11 mouse cellular contexts compared by ENCODE assay signal in the genomic region with DNA sequence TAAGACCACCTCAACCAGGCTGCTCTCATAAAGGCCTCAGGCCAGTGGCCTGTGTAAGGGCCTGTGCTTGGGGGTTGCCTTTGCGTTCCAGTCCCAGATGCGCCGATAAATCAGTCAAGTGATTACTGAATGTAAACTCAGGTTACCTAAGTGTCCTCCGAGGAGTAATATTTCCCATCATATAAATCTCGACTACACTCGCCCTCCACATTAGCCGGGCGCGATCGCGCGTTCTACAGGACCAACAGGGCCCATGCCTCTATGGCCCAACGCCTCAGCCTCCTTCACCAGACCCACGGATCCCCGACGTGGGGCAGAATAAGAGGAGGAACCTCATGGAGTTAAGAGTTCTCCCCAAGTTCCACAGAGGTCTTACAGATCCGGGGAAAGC. TPM values are rescaled to one million over a fixed set of nuclear protein-coding genes. Genes with fewer than 3 reads are reported as not detected.
DNase-seq lines count a peak whose midpoint lies in the region; ATAC-seq and TF ChIP-seq lines count a peak whose summit lies in the region.
"Had no signal": no experiment of that assay in that cellular context is flagged by ENCODE, and none has a peak within 500 bp of the region (broad histone marks: within the 10 kb centered on the region; RNA-seq: fewer than 3 reads in every experiment).

No protein-coding gene starts in this region.

- peak overlapping the region; percentile 68 to 98 for H3K4me3 ChIP-seq in ES-E14 (ENCODE audit: insufficient read depth in 1 of 2, low read depth in 1 of 2, low read length in 2 of 2, poor library complexity in 1 of 2, severe bottlenecking in 1 of 2)
- H3K4me3 ChIP-seq in forebrain, embryonic 16.5 days (replicated peaks; ENCODE audit: low read length) = peak overlapping the region; percentile 56
- H3K4me3 ChIP-seq in midbrain, embryonic 13.5 days (replicated peaks) = peak overlapping the region; percentile 65
- no peak overlapping the region for H3K4me3 ChIP-seq in kidney, adult 2 months (ENCODE audit: insufficient read depth, low read depth, low read length)

- peak overlapping the region; percentile 80 for H3K9ac ChIP-seq in ES-E14 (ENCODE audit: insufficient read depth, low read depth, low read length, poor library complexity, severe bottlenecking)
- H3K9ac ChIP-seq in forebrain, embryonic 16.5 days (replicated peaks; ENCODE audit: low read depth, low read length) = peak overlapping the region; percentile 62
- H3K9ac ChIP-seq in midbrain, embryonic 13.5 days (replicated peaks) = peak overlapping the region; percentile 80
- H3K9ac ChIP-seq: liver, embryonic 12.5 days had no signal

- TF ChIP-seq CTCF in kidney, adult 2 months (conservative IDR thresholded peaks at IDR 0.05; ENCODE audit: insufficient read depth, insufficient read length, low read depth, low read length) = no peak

- H3K27ac ChIP-seq in ES-E14 (ENCODE audit: insufficient read depth, low read depth, low read length, poor library complexity, severe bottlenecking) = no peak overlapping the region
- H3K27ac ChIP-seq in forebrain, embryonic 16.5 days (ENCODE audit: low read length) = no peak overlapping the region
- H3K27ac ChIP-seq in midbrain, embryonic 13.5 days = peak overlapping the region; percentile 95
- no peak overlapping the region for H3K27ac ChIP-seq in kidney, adult 2 months (ENCODE audit: insufficient read depth, low read depth, low read length)
- H3K27ac ChIP-seq: liver, embryonic 12.5 days had no signal

- H3K9me3 ChIP-seq in ES-E14 (ENCODE audit: control insufficient read depth, insufficient read depth, low read depth, low read length) = no peaks in the 10 kb centered on the region
- no peaks in the 10 kb centered on the region for H3K9me3 ChIP-seq in forebrain, embryonic 16.5 days (ENCODE audit: control insufficient read depth, low read length)
- no peaks in the 10 kb centered on the region for H3K9me3 ChIP-seq in midbrain, embryonic 13.5 days
- H3K9me3 ChIP-seq: liver, embryonic 12.5 days had no signal

- ATAC-seq in forebrain, embryonic 16.5 days = no peak
- ATAC-seq in midbrain, embryonic 13.5 days = no peak
- ATAC-seq: liver, embryonic 12.5 days had no signal

- TF ChIP-seq POLR2A in kidney, adult 2 months (IDR thresholded peaks at IDR 0.05; ENCODE audit: low read depth, low read length) = no peak

- H3K36me3 ChIP-seq in ES-E14 (ENCODE audit: control insufficient read depth, insufficient read depth, low read length, poor library complexity, severe bottlenecking) = peaks cover 10% of the 10 kb centered on the region; the same call in 1 of the 2 replicates
- H3K36me3 ChIP-seq in forebrain, embryonic 16.5 days (ENCODE audit: control insufficient read depth, insufficient read depth) = no peaks in the 10 kb centered on the region
- H3K36me3 ChIP-seq in midbrain, embryonic 13.5 days = no peaks in the 10 kb centered on the region
- no peaks in the 10 kb centered on the region for H3K36me3 ChIP-seq in kidney, adult 2 months (ENCODE audit: control insufficient read depth, insufficient read depth, low read length)
- H3K36me3 ChIP-seq: liver, embryonic 12.5 days had no signal

- peaks cover 4 to 8% of the 10 kb centered on the region in 2 experiments; a peak in 3 of 4 replicates for H3K4me1 ChIP-seq in ES-E14 (ENCODE audit: control insufficient read depth in 2 of 2, insufficient read depth in 2 of 2, low read length in 2 of 2, poor library complexity in 1 of 2)
- H3K4me1 ChIP-seq in forebrain, embryonic 16.5 days (replicated peaks; ENCODE audit: control insufficient read depth, insufficient read depth, low read length) = peaks cover 21% of the 10 kb centered on the region
- peaks cover 32% of the 10 kb centered on the region for H3K4me1 ChIP-seq in midbrain, embryonic 13.5 days (replicated peaks)
- H3K4me1 ChIP-seq in kidney, adult 2 months (ENCODE audit: control insufficient read depth, insufficient read depth, low read length) = no peaks in the 10 kb centered on the region

- DNase-seq in ES-E14 (ENCODE audit: low read depth, low spot score) = no peak
- DNase-seq in cerebellum, postnatal 10 days = peak; percentile 43 to 58
- DNase-seq in urinary bladder, postnatal 14 days (ENCODE audit: low spot score) = no peak
- DNase-seq in kidney, adult 2 months = no peak
- no peak for DNase-seq in thymus, postnatal 36 days
- no peak for DNase-seq in urinary bladder, adult 2 months (ENCODE audit: low spot score)

- peaks cover 31% of the 10 kb centered on the region for H3K27me3 ChIP-seq in forebrain, embryonic 16.5 days (replicated peaks; ENCODE audit: control insufficient read depth, insufficient read depth, low read length)
- peaks cover 80% of the 10 kb centered on the region for H3K27me3 ChIP-seq in midbrain, embryonic 13.5 days
- H3K27me3 ChIP-seq in kidney, adult 2 months (replicated peaks; ENCODE audit: control insufficient read depth, insufficient read depth, low read length) = peaks cover 22% of the 10 kb centered on the region
- H3K27me3 ChIP-seq: Patski had no signal

- WGBS in forebrain, embryonic 16.5 days = 14% methylated on average over 17 of the region's 17 CpGs
- WGBS in midbrain, embryonic 13.5 days = 5% methylated on average over 17 of the region's 17 CpGs
- WGBS in kidney, adult 2 months = 44% methylated on average over 17 of the region's 17 CpGs

- H3K4me2 ChIP-seq in forebrain, embryonic 16.5 days (ENCODE audit: low read length) = peak overlapping the region; percentile 79
- peak overlapping the region; percentile 70 for H3K4me2 ChIP-seq in midbrain, embryonic 13.5 days (replicated peaks)

- in situ Hi-C loops in ES-E14 (cut with MboI; ENCODE audit: low sequenced_read_pairs in 2 of 2, unreplicated experiment in 2 of 2) = no loop called here

TF ChIP-seq in ES-E14, 5 proteins besides CTCF, POLR2A, EP300 and RAD21:
- TF ChIP-seq ZC3H11A (IDR thresholded peaks at IDR 0.05; ENCODE audit: borderline replicate concordance, low read depth, low read length) (no peak), ZNF384 (IDR thresholded peaks at IDR 0.05; ENCODE audit: low read depth, low read length) (no peak), MAFK (IDR thresholded peaks at IDR 0.05; ENCODE audit: insufficient read depth, low read depth, low read length) (no peak), CHD2 (IDR thresholded peaks at IDR 0.05; ENCODE audit: low read depth, low read length) (no peak), HCFC1 (IDR thresholded peaks at IDR 0.05; ENCODE audit: borderline replicate concordance, insufficient read depth, low read length) (no peak)

RNA-seq across cellular contexts. Expression of a gene that starts 2.8 kb away (rescaled TPM):
- 15.2 and 29.7 TPM in 2 replicates for total RNA-seq in ES-E14 (2012; rRNA removed)
- polyA plus RNA-seq in forebrain, embryonic 16.5 days (2015; fragmentation: Nextera tagmentation; extraction: Ambion mirVana) = 5.5 and 8.7 TPM in 2 replicates
- polyA plus RNA-seq in midbrain, embryonic 13.5 days (2015; fragmentation: Nextera tagmentation; extraction: Ambion mirVana) = 15.5 and 16.7 TPM in 2 replicates
- polyA plus RNA-seq in kidney, adult 2 months (2012; rRNA removed) = not detected in 2 replicates
- polyA plus RNA-seq in urinary bladder, adult 2 months (2012; rRNA removed) = not detected in 2 replicates
- polyA plus RNA-seq: heart, embryonic 16.5 days; liver, embryonic 12.5 days had no signal

RNA-seq across cellular contexts. Expression of a gene that starts 11.8 kb away (rescaled TPM):
- 0.21 and 0.31 TPM in 2 replicates for total RNA-seq in ES-E14 (2012; rRNA removed)
- polyA plus RNA-seq in forebrain, embryonic 16.5 days (2015; fragmentation: Nextera tagmentation; extraction: Ambion mirVana) = 0.40 and 0.47 TPM in 2 replicates
- 1.1 and 2.3 TPM in 2 replicates for polyA plus RNA-seq in midbrain, embryonic 13.5 days (2015; fragmentation: Nextera tagmentation; extraction: Ambion mirVana)
- polyA plus RNA-seq in kidney, adult 2 months (2012; rRNA removed) = not detected in 2 replicates
- polyA plus RNA-seq in urinary bladder, adult 2 months (2012; rRNA removed) = not detected in 2 replicates
- polyA plus RNA-seq: heart, embryonic 16.5 days; liver, embryonic 12.5 days; Patski had no signal

RNA-seq across cellular contexts. Expression of a gene that starts 12.6 kb away (rescaled TPM):
- total RNA-seq in ES-E14 (2012; rRNA removed) = 17.3 and 22.1 TPM in 2 replicates
- 4.4 and 5.6 TPM in 2 replicates for polyA plus RNA-seq in forebrain, embryonic 16.5 days (2015; fragmentation: Nextera tagmentation; extraction: Ambion mirVana)
- polyA plus RNA-seq in midbrain, embryonic 13.5 days (2015; fragmentation: Nextera tagmentation; extraction: Ambion mirVana) = 10.3 and 10.7 TPM in 2 replicates
- not detected in 2 replicates for polyA plus RNA-seq in kidney, adult 2 months (2012; rRNA removed)
- 0.07 TPM in 1 of 2 replicates, not detected in the other for polyA plus RNA-seq in urinary bladder, adult 2 months (2012; rRNA removed)
- polyA plus RNA-seq: heart, embryonic 16.5 days; liver, embryonic 12.5 days had no signal

RNA-seq across cellular contexts. Expression of a gene that starts 27.7 kb away (rescaled TPM):
- not detected in 2 replicates for total RNA-seq in ES-E14 (2012; rRNA removed)
- polyA plus RNA-seq in forebrain, embryonic 16.5 days (2015; fragmentation: Nextera tagmentation; extraction: Ambion mirVana) = 0.16 and 0.41 TPM in 2 replicates
- polyA plus RNA-seq in midbrain, embryonic 13.5 days (2015; fragmentation: Nextera tagmentation; extraction: Ambion mirVana) = 0.43 and 0.73 TPM in 2 replicates
- not detected in 2 replicates for polyA plus RNA-seq in kidney, adult 2 months (2012; rRNA removed)
- not detected in 2 replicates for polyA plus RNA-seq in urinary bladder, adult 2 months (2012; rRNA removed)
- polyA plus RNA-seq: heart, embryonic 16.5 days; liver, embryonic 12.5 days; Patski had no signal

Comparison
In these comparisons a context has a peak if more than half of its experiments do, and no peak if none do; other contexts are left out.
1. DNase-seq: peak in cerebellum, postnatal 10 days (2 of 2); none in ES-E14 (single experiment), urinary bladder, postnatal 14 days (single experiment), kidney, adult 2 months (single experiment), thymus, postnatal 36 days (0 of 2) and urinary bladder, adult 2 months (single experiment).
2. Peak in every context shown above with its lines, with median percentiles within 50 percentile points of each other: H3K9ac ChIP-seq.